Mouse (Mus musculus): ENCODE measurements at regions not wholly inside any gene's neighbourhood (a gene's known extent, or its start where the extent isn't known, plus 50 kb on each side); places are given as distances from the start of the nearest gene placed in this dataset.

DNA sequence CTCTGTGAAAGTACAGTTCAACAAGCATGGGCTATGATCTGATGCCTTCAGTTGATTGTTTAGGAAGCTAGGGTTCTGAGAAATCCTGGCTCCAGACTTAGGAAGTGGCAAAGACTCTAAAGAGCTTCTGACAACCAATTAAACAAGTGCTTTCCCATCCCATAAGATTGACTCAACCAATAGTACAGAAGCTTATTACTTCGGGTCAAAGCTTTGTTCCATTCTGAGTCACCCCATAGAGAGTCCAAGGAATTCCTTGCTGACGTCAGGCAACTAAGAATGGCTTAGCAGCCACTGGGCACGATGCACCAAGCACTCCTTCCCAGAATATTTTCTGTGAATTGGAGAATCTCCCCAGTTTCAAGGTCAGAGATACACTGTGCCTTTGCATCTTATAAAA, 59.0 kb upstream of the Ntm start:
- no peak for DNase-seq (ENCODE audit: low read depth, low spot score)

GRCm38 (mm10) chr9:30025275-30025674, 62.3 kb upstream of the Ntm start:
- no peak for DNase-seq (ENCODE audit: low read depth, low spot score)

DNA sequence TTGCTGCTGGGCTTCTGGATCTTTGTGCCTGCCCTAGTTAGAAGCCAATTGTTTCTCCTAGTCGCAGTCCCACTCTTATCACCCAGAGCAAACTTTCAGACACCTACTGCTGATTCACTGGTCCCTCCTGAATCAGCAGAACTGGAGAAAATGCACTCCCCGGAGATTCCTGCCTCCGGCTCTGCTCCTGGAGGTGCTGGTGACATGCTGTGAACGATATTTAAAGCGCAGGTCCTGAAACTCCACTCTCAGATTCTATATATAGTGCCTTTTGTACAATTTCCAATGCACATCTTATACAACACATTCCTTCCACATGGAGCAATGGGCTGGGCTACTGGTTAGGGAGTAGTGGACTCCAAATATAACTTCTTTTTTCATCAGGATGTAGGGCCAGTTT, 64.0 kb upstream of the Ntm start:
- DNase-seq (ENCODE audit: low read depth, low spot score) = no peak

- DNase-seq (ENCODE audit: low read depth, low spot score) = no peak
Measured at GRCm38 (mm10) chr9:30040396-30040795, 77.5 kb upstream of the Ntm start.

DNA sequence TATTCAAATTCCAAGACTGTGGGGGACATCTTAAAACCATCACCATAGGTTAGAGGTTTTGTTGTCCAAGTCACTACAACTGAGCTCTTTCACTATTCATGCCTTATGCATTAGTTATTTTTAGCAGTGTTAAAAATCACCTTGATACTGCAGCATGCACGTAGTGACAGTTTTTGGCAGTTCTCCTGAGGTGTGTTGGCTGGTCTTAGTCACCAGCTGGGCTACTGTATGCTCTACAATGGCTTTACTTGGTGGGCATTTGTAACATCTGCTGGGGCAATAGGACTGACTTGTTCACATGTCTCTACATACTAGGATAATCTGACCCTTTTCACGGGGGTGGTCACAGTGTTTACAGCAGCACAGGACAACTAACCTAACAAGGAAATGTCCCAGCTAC, 101.6 kb upstream of the Ntm start:
- DNase-seq (ENCODE audit: low read depth, low spot score) = no peak

- DNase-seq (ENCODE audit: low read depth, low spot score) = no peak
Measured at GRCm38 (mm10) chr9:30067980-30068379, 105.0 kb upstream of the Ntm start.

DNA sequence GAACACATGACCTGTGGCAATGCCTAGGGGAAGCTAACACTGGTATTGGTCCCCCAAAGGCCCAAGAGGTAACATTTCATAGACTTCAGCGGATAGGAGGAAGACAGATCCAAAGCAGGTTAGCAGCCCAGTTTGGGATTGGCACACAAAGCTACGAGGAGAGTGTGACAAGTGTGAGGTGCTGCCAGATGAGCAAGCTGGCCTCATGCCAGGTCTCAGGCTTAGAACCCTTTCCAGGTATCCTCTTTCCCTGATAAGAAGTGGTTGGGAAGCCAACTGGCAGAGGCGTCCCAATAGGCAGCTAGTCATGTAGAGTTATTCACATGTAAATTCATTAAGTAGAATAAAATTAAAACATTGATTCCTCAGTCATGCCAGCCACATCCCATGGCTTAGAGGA, 112.3 kb upstream of the Ntm start:
- DNase-seq (ENCODE audit: low read depth, low spot score) = no peak

- no peak for DNase-seq (ENCODE audit: low read depth, low spot score)
Measured at GRCm38 (mm10) chr9:30076006-30076405, 113.1 kb upstream of the Ntm start.

DNA sequence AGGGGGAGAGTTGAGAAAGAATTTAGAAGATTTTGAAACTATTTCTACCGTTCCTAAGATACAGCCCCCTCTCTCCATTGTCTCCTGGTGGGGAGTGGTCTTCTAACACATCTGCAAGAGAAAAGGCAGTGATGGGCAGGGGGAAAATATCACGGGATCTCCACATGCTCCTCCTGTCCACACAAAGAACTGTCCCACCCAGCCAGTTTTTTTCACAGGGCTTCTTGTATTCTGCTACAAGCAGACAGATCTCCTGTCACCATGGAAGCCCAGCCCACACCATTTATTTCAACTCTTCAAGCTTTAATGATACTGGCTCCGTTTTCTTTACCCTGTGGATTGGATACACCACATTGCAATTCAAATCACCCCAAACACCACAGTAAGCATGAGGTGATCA, 113.5 kb upstream of the Ntm start:
- DNase-seq (ENCODE audit: low read depth, low spot score) = no peak

DNA sequence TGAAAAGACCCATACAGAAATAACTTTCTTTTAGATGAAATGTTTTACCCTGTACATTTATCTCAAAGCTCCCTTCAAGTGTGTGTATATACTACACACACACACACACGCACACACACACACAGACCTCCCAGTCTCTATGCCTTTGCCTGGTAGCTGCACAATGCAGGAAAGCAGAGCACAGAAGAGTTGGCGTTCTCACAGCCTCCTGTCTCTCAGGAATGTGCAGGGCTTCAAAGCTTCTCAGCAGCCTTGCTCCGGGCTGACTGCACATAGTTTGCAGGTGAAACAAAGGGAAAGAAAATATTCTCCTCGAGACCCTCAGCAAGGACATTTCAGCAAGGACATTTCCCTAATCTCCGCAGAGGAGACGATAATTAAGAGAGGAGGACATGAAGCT, 139.0 kb upstream of the Ntm start:
- DNase-seq (ENCODE audit: low read depth, low spot score) = no peak

GRCm38 (mm10) chr9:30122371-30122770, 159.4 kb upstream of the Ntm start:
- DNase-seq (ENCODE audit: low read depth, low spot score) = no peak

DNA sequence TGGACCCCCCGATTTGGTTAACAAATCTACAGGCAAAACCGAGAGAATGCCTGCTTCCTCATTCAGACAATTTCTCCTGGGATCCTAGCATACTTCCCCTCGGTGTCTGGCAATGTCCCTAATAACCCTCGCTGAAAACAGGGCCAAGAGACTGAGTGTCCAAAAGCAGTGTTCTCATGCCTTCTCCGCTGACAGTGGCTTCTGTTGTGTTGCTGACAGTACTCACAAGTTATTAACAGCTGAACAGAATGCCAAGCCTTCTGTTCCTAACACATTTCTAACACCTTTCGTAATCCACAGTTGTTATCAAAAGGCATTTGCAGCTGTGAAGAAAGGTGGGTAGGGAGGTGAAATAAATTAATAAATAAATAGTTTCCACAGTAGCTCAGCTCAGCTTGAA, 166.2 kb upstream of the Ntm start:
- DNase-seq (ENCODE audit: low read depth, low spot score) = no peak

- DNase-seq (ENCODE audit: low read depth, low spot score) = no peak
Measured at GRCm38 (mm10) chr9:30131626-30132025, 168.7 kb upstream of the Ntm start.

DNA sequence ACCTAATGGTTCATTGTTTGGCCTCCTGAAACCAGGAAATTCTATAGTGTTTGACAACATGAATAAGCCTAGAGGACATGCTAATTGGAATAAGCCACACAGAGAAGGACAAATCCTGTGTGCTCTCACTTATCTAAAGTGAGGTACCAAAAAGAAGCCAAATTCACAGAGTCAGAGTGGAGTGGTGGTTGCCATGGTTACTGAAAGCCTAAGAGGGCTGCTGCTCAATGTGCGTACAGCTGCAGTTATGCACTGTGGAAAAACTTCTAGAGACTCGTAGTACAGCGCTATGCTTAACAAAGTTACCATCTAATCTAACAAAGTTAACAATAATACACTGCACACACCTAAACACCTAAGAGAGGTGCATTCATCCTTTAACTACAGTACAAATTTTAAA, 171.4 kb upstream of the Ntm start:
- no peak for DNase-seq (ENCODE audit: low read depth, low spot score)

GRCm38 (mm10) chr9:30137611-30138287, 174.8 kb upstream of the Ntm start:
- DNase-seq (ENCODE audit: low read depth, low spot score) = peak; percentile 59

DNA sequence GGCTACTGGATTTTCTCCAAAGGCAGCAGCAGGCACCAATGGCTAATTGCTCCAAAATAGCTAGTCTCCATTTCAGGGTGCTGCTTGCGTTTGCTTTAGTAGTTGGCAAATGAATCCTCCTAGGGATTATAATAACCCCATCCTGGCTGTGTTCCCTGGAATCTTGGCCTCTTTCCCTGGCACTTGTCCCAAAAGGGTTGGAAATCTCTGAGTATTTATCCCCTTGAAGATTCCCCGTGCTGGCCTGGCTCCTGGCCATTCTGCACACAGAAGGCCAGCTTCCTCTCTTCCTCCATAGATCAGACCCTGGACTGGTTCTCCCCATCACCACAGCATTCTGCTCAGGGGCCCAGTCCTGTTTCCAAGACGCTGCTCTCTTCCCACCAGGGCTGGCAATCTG, 177.2 kb upstream of the Ntm start:
- no peak for DNase-seq (ENCODE audit: low read depth, low spot score)

- no peak for DNase-seq (ENCODE audit: low read depth, low spot score)
Measured at GRCm38 (mm10) chr9:30141186-30141585, 178.2 kb upstream of the Ntm start.

GRCm38 (mm10) chr9:30142806-30143458, 180.0 kb upstream of the Ntm start:
- no peak for DNase-seq (ENCODE audit: low read depth, low spot score)

DNA sequence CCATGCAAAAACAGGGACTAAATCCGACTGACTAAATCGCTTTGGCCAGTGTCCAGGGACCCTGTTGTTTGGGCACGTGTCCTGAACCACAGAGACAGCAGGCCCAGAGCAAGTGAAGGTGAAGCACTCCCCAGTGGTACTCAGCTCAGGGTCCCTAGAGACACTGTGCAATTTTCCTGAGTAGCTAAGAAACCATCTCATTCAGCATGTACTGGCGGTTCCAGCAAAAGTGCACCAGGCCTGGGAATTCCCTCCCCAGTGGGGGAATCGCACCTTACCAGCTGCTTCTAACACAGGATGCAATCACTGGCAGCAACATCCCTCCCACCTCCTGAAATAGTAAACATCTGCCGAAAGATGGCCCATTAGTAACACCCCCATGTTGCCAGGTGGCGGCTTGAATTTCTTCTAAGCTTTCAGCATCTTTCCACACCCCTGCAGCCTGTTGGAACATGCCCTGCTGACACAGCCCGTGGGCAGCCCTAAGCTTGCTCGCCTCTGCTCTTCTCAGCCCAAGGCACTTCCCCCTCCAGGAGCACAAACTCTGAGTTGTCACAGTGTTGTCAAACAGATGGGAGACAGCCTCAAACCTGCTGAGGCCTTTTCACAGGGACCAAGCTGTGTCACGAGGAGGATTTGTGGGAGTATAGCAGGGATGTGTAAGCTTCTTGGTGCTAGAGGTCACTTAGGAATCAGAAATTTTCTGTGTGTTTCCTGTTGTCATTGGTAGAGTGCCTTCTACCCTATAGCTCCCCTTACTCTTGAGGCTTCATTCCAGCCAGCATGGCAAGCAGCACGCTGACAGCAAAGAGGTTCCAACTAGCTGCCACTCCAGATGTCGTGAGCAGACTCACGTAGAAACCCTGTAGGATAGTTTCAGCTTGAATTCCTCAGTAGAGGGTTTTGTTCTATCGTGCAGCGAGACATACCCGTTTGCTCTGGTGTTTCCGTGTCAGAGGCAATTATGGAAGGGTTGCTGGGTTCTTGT, 186.8 kb upstream of the Ntm start:
- no peak for DNase-seq (ENCODE audit: low read depth, low spot score)

DNA sequence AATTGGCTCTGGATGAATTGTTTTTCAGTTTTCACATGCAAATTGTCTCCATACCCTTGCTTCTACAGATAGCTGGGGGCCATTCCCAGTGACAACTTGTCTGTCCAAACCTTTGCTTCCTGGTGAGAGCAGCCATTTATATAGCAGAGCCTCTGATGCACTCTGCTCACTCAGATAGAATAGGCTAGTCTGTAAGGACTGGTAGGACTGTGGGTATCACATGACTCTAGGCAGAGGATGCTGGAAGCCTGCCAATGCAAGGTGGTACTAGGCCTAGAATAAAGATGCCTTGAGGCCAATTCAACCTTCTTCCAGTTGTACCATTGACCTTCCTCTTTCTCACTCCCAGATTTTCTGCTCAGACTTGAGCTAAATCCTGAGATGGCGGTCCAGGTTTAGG, 188.2 kb upstream of the Ntm start:
- DNase-seq (ENCODE audit: low read depth, low spot score) = no peak

DNA sequence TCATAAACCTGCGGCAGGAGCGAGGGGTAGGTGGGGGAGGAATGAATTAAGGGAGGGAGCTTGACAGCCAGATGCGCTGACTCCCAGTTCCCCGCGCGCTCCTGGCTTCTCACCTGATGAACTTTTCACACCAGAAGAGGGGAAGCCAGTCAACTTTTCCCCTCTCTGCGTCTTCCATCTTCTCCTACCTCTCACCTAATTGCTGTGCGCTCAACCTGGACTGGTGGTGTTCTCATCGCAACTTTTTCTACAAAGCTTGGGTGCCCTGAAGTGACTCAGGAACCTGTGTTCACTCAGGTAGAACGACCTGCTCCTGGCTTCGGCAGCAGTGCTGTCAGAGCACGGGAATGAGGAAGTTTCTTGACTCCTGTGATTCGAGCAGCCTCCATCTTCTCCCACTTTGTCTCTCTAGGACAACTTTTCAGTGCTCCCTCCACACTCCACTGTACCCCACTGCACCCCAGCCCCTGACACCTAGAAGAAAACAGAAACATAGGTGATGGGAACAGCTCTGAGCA, 203.4 kb upstream of the Ntm start:
- DNase-seq (ENCODE audit: low read depth, low spot score) = no peak

DNA sequence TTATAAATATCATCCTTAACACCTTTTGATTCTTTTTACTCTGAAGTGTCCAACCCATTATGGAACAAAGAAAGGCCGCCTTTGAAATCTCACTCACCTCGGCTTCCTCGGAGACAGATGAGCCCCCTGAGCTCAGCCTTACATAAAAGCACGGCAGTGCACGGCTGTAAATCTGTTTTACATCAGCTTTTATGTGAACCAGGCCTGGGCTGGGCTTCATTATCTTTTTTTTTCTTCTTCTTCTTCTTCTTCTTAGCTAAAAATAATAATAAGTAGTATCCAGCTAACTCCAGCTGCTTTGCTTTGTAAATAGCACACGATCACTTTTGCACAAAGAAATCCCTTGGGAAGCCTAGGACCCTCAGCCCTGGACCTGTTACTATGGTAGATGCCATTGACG, 204.3 kb upstream of the Ntm start:
- no peak for DNase-seq (ENCODE audit: low read depth, low spot score)

Measured in WW6 (cell line).